Comparison of ENCODE assay signal across 31 mouse cellular contexts in the genomic region with DNA sequence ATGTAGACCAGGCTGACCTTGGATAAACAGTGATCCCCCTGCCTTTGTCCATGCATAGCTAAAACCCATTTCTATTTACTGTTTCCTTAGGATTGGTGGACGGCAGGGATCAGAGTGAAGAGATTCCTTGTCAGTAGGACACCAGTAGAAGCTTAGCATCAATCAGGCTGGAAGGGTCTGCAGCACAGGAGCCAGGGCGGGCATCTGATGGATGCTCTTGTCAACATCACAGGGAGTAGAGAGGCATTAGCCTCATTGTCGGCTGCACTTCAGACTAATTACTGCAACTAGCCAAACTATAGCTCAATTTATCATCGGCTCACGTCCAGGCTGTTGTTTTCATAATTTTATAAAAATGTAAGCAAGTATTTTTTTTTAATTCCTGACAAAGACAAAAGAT. TPM values are rescaled to one million over a fixed set of nuclear protein-coding genes. Genes with fewer than 3 reads are reported as not detected.
"Had no signal": no experiment of that assay in that cellular context is flagged by ENCODE, and none has a peak within 500 bp of the region (broad histone marks: within the 10 kb centered on the region; RNA-seq: fewer than 3 reads in every experiment).

No protein-coding gene starts in this region.

- H3K4me3 ChIP-seq: embryonic facial prominence, embryonic 10.5 days; embryonic facial prominence, embryonic 12.5 days; embryonic facial prominence, embryonic 13.5 days; embryonic facial prominence, embryonic 15.5 days; erythroblast, embryonic 14.5 days; forebrain, embryonic 10.5 days; forebrain, embryonic 12.5 days; forebrain, embryonic 13.5 days; forebrain, embryonic 15.5 days; gastrocnemius, adult 2 months had no signal

- H3K4me2 ChIP-seq: embryonic facial prominence, embryonic 12.5 days; embryonic facial prominence, embryonic 13.5 days; embryonic facial prominence, embryonic 15.5 days; forebrain, embryonic 12.5 days; forebrain, embryonic 13.5 days; forebrain, embryonic 15.5 days had no signal

- H3K9ac ChIP-seq: embryonic facial prominence, embryonic 12.5 days; embryonic facial prominence, embryonic 13.5 days; embryonic facial prominence, embryonic 15.5 days; forebrain, embryonic 12.5 days; forebrain, embryonic 13.5 days; forebrain, embryonic 15.5 days; forebrain, postnatal 0 days had no signal

- H3K36me3 ChIP-seq: embryonic facial prominence, embryonic 10.5 days; embryonic facial prominence, embryonic 12.5 days; embryonic facial prominence, embryonic 13.5 days; embryonic facial prominence, embryonic 15.5 days; forebrain, embryonic 10.5 days; forebrain, embryonic 12.5 days; forebrain, embryonic 15.5 days had no signal

- ATAC-seq: forebrain, embryonic 13.5 days; forebrain, embryonic 14.5 days; forebrain, embryonic 15.5 days; forebrain, embryonic 16.5 days; forebrain, postnatal 0 days had no signal

- H3K27ac ChIP-seq: embryonic facial prominence, embryonic 10.5 days; embryonic facial prominence, embryonic 12.5 days; embryonic facial prominence, embryonic 13.5 days; embryonic facial prominence, embryonic 15.5 days; forebrain, embryonic 10.5 days; forebrain, embryonic 12.5 days; forebrain, embryonic 13.5 days; forebrain, embryonic 15.5 days; gastrocnemius, adult 2 months had no signal

- H3K9me3 ChIP-seq: embryonic facial prominence, embryonic 10.5 days; embryonic facial prominence, embryonic 12.5 days; embryonic facial prominence, embryonic 13.5 days; embryonic facial prominence, embryonic 15.5 days; forebrain, embryonic 10.5 days; forebrain, embryonic 12.5 days; forebrain, embryonic 13.5 days; forebrain, embryonic 15.5 days had no signal

- H3K4me1 ChIP-seq: embryonic facial prominence, embryonic 12.5 days; embryonic facial prominence, embryonic 13.5 days; embryonic facial prominence, embryonic 15.5 days had no signal

- H3K27me3 ChIP-seq: embryonic facial prominence, embryonic 12.5 days; embryonic facial prominence, embryonic 13.5 days; embryonic facial prominence, embryonic 15.5 days; forebrain, embryonic 12.5 days; forebrain, embryonic 13.5 days; forebrain, embryonic 15.5 days had no signal

- DNase-seq: cerebellum, adult 2 months; cerebellum, adult 8-10 months; cerebellum, adult 9-10 months; cerebellum, adult 9-11 months; cerebellum, postnatal 10 days; cerebellum, postnatal 14 days; cerebellum, postnatal 25 days; cerebellum, postnatal 36 days; embryo, embryonic 11 days; forebrain, postnatal 0 days; gastrocnemius, adult 2 months; gastrocnemius, postnatal 10 days; gastrocnemius, postnatal 14 days; gastrocnemius, postnatal 25 days; gastrocnemius, postnatal 36 days; heart, adult 11 months; heart, adult 18-20 months had no signal

RNA-seq across cellular contexts. Expression of gene Rbm8a2, which starts 21.7 kb away (rescaled TPM):
- total RNA-seq: gastrocnemius, adult 18-20 months; gastrocnemius, adult 2 months; gastrocnemius, adult 8-10 months; gastrocnemius, postnatal 14 days; gastrocnemius, postnatal 25 days; gastrocnemius, postnatal 36 days; heart, adult 18-20 months had no signal
- polyA plus RNA-seq: erythroblast, embryonic 14.5 days; gonadal fat pad, adult 2 months had no signal
